Mouse (Mus musculus) cerebellum, adult 2 months (tissue): Measurements from ENCODE around the gene Pdcl3.

ENCODE experiments used
- CTCF ChIP-seq: fragments of 200-500 bp; IDR thresholded peaks from 2 replicates; pipeline ENCODE4 v1.5.1; 2011; ENCODE audit warnings: low read depth, mild to moderate bottlenecking, control low read depth, low read length, moderate library complexity, borderline replicate concordance; ENCODE audit not compliant: insufficient read depth
- POLR2A ChIP-seq: fragments of 200-500 bp; IDR thresholded peaks from 2 replicates; pipeline ENCODE4 v1.6.1; 2011; ENCODE audit warnings: low read length, control low read depth, borderline replicate concordance; ENCODE audit not compliant: insufficient read depth

DNA sequence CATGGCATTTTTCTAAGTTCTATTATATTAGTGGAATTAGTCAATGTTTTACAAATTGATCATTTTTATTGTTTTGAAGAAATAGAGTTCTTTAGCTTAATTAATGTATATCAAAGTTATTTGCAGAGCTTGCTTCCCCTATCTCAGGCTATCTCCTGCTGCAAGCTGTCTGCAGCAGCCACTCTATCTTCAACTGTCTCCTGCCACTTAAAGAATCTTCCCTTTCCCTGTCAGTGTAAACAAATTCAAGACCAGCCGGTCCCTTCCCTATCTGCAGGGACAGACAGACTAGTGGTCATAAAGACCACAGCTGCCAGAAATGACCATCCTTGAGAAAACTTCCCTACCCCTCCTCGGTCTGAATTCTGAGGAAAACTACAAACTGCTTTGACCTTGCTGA, 1.5 kb upstream of the Pdcl3 start:
- TF ChIP-seq CTCF, result no peak
- TF ChIP-seq POLR2A, result no peak
